Mouse (Mus musculus) C2C12 (cell line): Measurements from ENCODE around the gene Pacsin2. TPM values are rescaled to one million over a fixed set of nuclear protein-coding genes. Genes with fewer than 3 reads are reported as not detected.

Experiments
- H3K27me3 ChIP-seq: one replicate; pipeline ENCODE4 v1.6.1; 2011; ENCODE audit not compliant: control insufficient read depth, insufficient read depth, insufficient read length
- H3K36me3 ChIP-seq: one replicate; pipeline ENCODE4 v1.6.1; 2011; ENCODE audit not compliant: control insufficient read depth, insufficient read depth
- H3K4me3 ChIP-seq: one replicate; pipeline ENCODE4 v1.5.1; 2011; ENCODE audit warnings: mild to moderate bottlenecking, control low read depth; ENCODE audit not compliant: poor library complexity, insufficient read depth, severe bottlenecking
- H3K79me2 ChIP-seq: one replicate; pipeline ENCODE4 v1.6.1; 2011; ENCODE audit not compliant: control insufficient read depth, insufficient read depth
- H3K79me3 ChIP-seq: one replicate; pipeline ENCODE4 v1.6.1; 2011; ENCODE audit warnings: low read depth, control low read depth
- H3ac ChIP-seq: one replicate; pipeline ENCODE3; 2011; ENCODE audit warnings: low read depth; ENCODE audit not compliant: control insufficient read depth, insufficient read length
- CEBPB ChIP-seq: IDR thresholded peaks from one replicate; pipeline ENCODE4 v1.6.1; 2011; ENCODE audit warnings: low read depth, mild to moderate bottlenecking, control low read depth, moderate library complexity
- CTCF ChIP-seq: IDR thresholded peaks from one replicate; pipeline ENCODE4 v1.5.1; 2011; ENCODE audit not compliant: control insufficient read depth, insufficient read depth, insufficient read length
- FOSL1 ChIP-seq: IDR thresholded peaks from one replicate; pipeline ENCODE4 v1.8.0; 2011; ENCODE audit warnings: mild to moderate bottlenecking, low read length; ENCODE audit not compliant: poor library complexity, insufficient read depth, severe bottlenecking
- MAX ChIP-seq: IDR thresholded peaks from one replicate; pipeline ENCODE4 v1.6.1; 2011; ENCODE audit warnings: mild to moderate bottlenecking, control low read depth
- MYOD1 ChIP-seq: IDR thresholded peaks from one replicate; pipeline ENCODE4 v1.6.1; 2011; ENCODE audit warnings: low read depth; ENCODE audit not compliant: control insufficient read depth, insufficient read length
- MYOG ChIP-seq: IDR thresholded peaks from one replicate; pipeline ENCODE4 v1.6.1; 2011; ENCODE audit not compliant: control insufficient read depth, insufficient read length; ENCODE audit errors: extremely low read depth
- USF1 ChIP-seq: IDR thresholded peaks from one replicate; pipeline ENCODE4 v1.6.1; 2011; ENCODE audit warnings: low read depth, mild to moderate bottlenecking, control low read depth, moderate library complexity
- polyA plus RNA-seq: library from polyadenylated mRNA; unstranded; fragments of >200 nt; fragmentation: generic; extraction: Trizol; gene quantifications from one replicate; pipeline ENCODE4 v1.2.1, GENCODE M21; 2012; ENCODE audit warnings: missing spikeins

Pacsin2 gene
- polyA plus RNA-seq, 1 experiment = 101 TPM

GRCm38 (mm10) chr15:83425794-83426193 is 38.6 kb downstream of the Pacsin2 start:
- TF ChIP-seq MYOD1 = no peak
- TF ChIP-seq FOSL1 = no peak
- Histone ChIP-seq H3K79me2 (peaks cover 100% of the 10 kb centered on the region), H3K79me3 (peaks cover 94% of the 10 kb centered on the region), H3ac (no peak overlapping the region), H3K27me3 (no peaks in the 10 kb centered on the region), H3K36me3 (peaks cover 18% of the 10 kb centered on the region), H3K4me3 (no peak overlapping the region)

GRCm38 (mm10) chr15:83425277-83425676 is 39.1 kb downstream of the Pacsin2 start:
- no peak overlapping the region for H3ac ChIP-seq
- H3K36me3 ChIP-seq = peaks cover 18% of the 10 kb centered on the region
- H3K27me3 ChIP-seq = no peaks in the 10 kb centered on the region
- peaks cover 89% of the 10 kb centered on the region for H3K79me3 ChIP-seq
- H3K79me2 ChIP-seq = peaks cover 100% of the 10 kb centered on the region
- no peak overlapping the region for H3K4me3 ChIP-seq
- TF ChIP-seq CEBPB (no peak), MYOD1 (no peak), MAX (no peak), FOSL1 (no peak), MYOG (no peak), USF1 (no peak), CTCF (no peak)

- Histone ChIP-seq H3K79me3 (peaks cover 86% of the 10 kb centered on the region), H3ac (no peak overlapping the region), H3K36me3 (peaks cover 12% of the 10 kb centered on the region), H3K27me3 (no peaks in the 10 kb centered on the region), H3K4me3 (no peak overlapping the region), H3K79me2 (peaks cover 100% of the 10 kb centered on the region)
- TF ChIP-seq MYOD1 = no peak
Measured at GRCm38 (mm10) chr15:83423589-83424384, 40.6 kb downstream of the Pacsin2 start.

GRCm38 (mm10) chr15:83422299-83422981 is 42.0 kb downstream of the Pacsin2 start:
- peaks cover 12% of the 10 kb centered on the region for H3K36me3 ChIP-seq
- H3K79me2 ChIP-seq = peaks cover 100% of the 10 kb centered on the region
- no peak overlapping the region for H3ac ChIP-seq
- H3K4me3 ChIP-seq = no peak overlapping the region
- peaks cover 87% of the 10 kb centered on the region for H3K79me3 ChIP-seq
- no peak for TF ChIP-seq MYOG
- no peak for TF ChIP-seq CTCF
- no peak for TF ChIP-seq CEBPB
- no peak for TF ChIP-seq FOSL1
- TF ChIP-seq MYOD1 = no peak
- TF ChIP-seq MAX = no peak
- TF ChIP-seq USF1 = no peak
- no peaks in the 10 kb centered on the region for H3K27me3 ChIP-seq

- H3K79me2 ChIP-seq = peaks cover 100% of the 10 kb centered on the region
- H3K79me3 ChIP-seq = peaks cover 85% of the 10 kb centered on the region
- peaks cover 3% of the 10 kb centered on the region for H3K36me3 ChIP-seq
- H3K4me3 ChIP-seq = no peak overlapping the region
- no peaks in the 10 kb centered on the region for H3K27me3 ChIP-seq
- H3ac ChIP-seq = no peak overlapping the region
- TF ChIP-seq MYOD1 (no peak), MAX (no peak), CTCF (no peak), FOSL1 (no peak), CEBPB (no peak), MYOG (no peak), USF1 (no peak)
Measured at GRCm38 (mm10) chr15:83419562-83419961, 44.8 kb downstream of the Pacsin2 start.

GRCm38 (mm10) chr15:83418685-83419084 is 45.7 kb downstream of the Pacsin2 start:
- Histone ChIP-seq H3K27me3 (no peaks in the 10 kb centered on the region), H3K4me3 (no peak overlapping the region), H3K36me3 (no peaks in the 10 kb centered on the region), H3ac (no peak overlapping the region), H3K79me2 (peaks cover 100% of the 10 kb centered on the region), H3K79me3 (peaks cover 85% of the 10 kb centered on the region)
- TF ChIP-seq MAX (no peak), CEBPB (no peak), CTCF (no peak), USF1 (no peak), FOSL1 (no peak), MYOD1 (no peak), MYOG (no peak)
